Mouse (Mus musculus) stomach, embryonic 15.5 days (tissue): ENCODE data around the gene Timm22. TPM values are rescaled to one million over a fixed set of nuclear protein-coding genes. Genes with fewer than 3 reads are reported as not detected.

Experiments
- ATAC-seq: fragments of 200-750 bp; cut with Nextera tagmentation; 2 replicates; pipeline ENCODE4 v1.8.0; 2017; ENCODE audit warnings: low read depth, moderate number of reproducible peaks, moderate TSS enrichment; ENCODE audit not compliant: insufficient read depth, low FRiP score
- H3K27ac ChIP-seq: fragments of 300-500 bp; sonication (generic); 2 replicates; pipeline ENCODE4 v1.5.1; 2015; ENCODE audit warnings: mild to moderate bottlenecking, inconsistent platforms
- H3K27me3 ChIP-seq: fragments of 300-500 bp; sonication (generic); replicated peaks from 2 replicates; pipeline ENCODE4 v1.6.1; 2015; ENCODE audit warnings: inconsistent platforms
- H3K36me3 ChIP-seq: fragments of 300-500 bp; sonication (generic); 2 replicates; pipeline ENCODE4 v1.6.1; 2015; ENCODE audit warnings: inconsistent platforms
- H3K4me1 ChIP-seq: fragments of 300-500 bp; sonication (generic); 2 replicates; pipeline ENCODE4 v1.6.1; 2015; ENCODE audit warnings: inconsistent platforms
- H3K4me2 ChIP-seq: fragments of 300-500 bp; sonication (generic); 2 replicates; pipeline ENCODE4 v1.6.1; 2015; ENCODE audit warnings: mild to moderate bottlenecking, inconsistent platforms
- H3K4me3 ChIP-seq: fragments of 300-500 bp; sonication (generic); replicated peaks from 2 replicates; pipeline ENCODE4 v1.5.1; 2015; ENCODE audit warnings: inconsistent platforms
- H3K9ac ChIP-seq: fragments of 300-500 bp; sonication (generic); 2 replicates; pipeline ENCODE4 v1.6.1; 2015; ENCODE audit warnings: inconsistent platforms
- H3K9me3 ChIP-seq: fragments of 300-500 bp; sonication (generic); 2 replicates; pipeline ENCODE4 v1.6.1; 2016; ENCODE audit warnings: inconsistent platforms
- WGBS: fragments of 180-500 bp; shearing (Covaris S2); methylation state at CpG from one replicate; pipeline ENCODE4 v1.1.7; 2015; 5-methylcytosine and 5-hydroxymethylcytosine counted together
- polyA plus RNA-seq: library from polyadenylated mRNA; unstranded; fragments of >200 nt; fragmentation: Nextera tagmentation; extraction: Ambion mirVana; gene quantifications from 2 replicates; pipeline ENCODE4 v1.2.1, GENCODE M21; 2015

Timm22 gene
- polyA plus RNA-seq, result 92.5 and 96.5 TPM in 2 replicates

DNA sequence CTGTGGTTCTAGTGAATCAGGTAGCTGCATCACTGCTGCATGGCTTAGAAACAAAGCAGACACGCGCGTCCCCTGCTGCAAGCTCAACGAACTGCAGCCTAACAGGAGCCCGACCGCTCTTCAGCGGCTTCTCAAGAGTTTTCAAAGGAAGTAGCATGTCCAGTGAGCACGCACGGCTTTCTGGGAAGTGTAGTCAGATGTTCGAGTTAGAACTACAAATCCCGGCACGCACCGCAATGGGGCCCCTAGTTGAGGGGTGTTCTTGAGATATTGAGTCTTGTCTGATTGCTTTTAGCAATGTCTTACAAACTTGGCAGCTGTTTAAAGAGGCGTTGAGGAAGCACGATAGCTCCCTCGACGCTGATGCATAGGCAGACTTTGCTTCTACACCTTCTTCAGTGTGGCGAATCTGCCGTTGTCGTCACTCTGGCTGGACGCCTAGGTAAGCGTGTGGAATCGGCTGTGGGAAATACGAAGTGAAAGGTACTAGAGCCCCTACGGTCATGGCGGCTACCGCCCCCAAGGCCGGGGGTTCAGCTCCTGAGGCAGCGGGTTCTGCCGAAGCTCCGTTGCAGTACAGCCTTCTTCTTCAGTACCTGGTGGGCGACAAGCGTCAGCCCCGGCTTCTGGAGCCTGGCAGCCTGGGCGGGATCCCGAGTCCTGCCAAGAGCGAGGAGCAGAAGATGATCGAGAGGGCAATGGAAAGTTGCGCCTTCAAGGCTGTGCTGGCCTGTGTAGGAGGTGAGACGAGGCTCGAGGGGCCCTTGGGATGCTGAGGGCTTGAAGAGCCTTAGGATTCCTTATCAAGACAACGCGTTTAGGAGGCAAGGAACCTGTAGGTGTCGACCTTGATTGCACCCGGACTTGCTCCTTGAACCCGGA, at the start of gene Timm22:
TSS of gene Timm22 (plus strand) at position 251 of the 882 bp plus-strand sequence.
- Histone ChIP-seq H3K9me3 (no peaks in the 10 kb centered on the region), H3K4me2 (peak within 1 kb of the TSS; percentile 73), H3K36me3 (0 out of 2 replicates have a peak, but pooled peaks cover 4% of the 10 kb centered on the region), H3K4me1 (0 out of 2 replicates have a peak, but pooled peaks cover 10% of the 10 kb centered on the region), H3K27ac (peak within 1 kb of the TSS; percentile 91), H3K27me3 (no peaks in the 10 kb centered on the region), H3K4me3 (peak within 1 kb of the TSS; percentile 69), H3K9ac (peak within 1 kb of the TSS; percentile 76)
- WGBS, result under 1% methylated on average over 46 of the region's 46 CpGs
- ATAC-seq, result peak; percentile 96

DNA sequence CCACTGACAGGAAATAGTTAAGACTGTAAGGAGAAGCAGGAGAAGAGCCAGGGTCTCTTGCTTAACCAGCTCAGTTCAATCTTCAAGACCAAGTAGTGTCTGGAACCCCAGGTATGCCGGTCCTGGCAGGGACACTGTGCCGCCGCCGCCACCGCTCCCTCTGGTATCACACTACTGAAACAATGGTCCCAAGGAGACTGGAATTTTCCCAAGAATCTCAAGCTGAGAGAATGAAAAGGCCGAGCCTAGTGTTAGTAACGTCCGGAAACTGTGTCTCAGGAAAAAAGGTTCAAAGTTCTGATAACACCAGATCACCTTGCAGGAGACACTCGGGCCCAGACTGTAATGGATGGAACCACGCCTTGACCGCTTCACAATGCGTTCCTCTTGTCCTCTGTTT, 49.3 kb upstream of the Timm22 start:
- H3K9ac ChIP-seq, result no peak overlapping the region
- H3K4me1 ChIP-seq, result peaks cover 29% of the 10 kb centered on the region
- no peak for ATAC-seq
- H3K9me3 ChIP-seq, result no peaks in the 10 kb centered on the region
- 73% methylated on average over 12 of the region's 12 CpGs for WGBS
- no peak overlapping the region for H3K4me3 ChIP-seq
- H3K4me2 ChIP-seq, result no peak overlapping the region
- H3K36me3 ChIP-seq, result no peaks in the 10 kb centered on the region
- no peaks in the 10 kb centered on the region for H3K27me3 ChIP-seq
- H3K27ac ChIP-seq, result no peak overlapping the region

DNA sequence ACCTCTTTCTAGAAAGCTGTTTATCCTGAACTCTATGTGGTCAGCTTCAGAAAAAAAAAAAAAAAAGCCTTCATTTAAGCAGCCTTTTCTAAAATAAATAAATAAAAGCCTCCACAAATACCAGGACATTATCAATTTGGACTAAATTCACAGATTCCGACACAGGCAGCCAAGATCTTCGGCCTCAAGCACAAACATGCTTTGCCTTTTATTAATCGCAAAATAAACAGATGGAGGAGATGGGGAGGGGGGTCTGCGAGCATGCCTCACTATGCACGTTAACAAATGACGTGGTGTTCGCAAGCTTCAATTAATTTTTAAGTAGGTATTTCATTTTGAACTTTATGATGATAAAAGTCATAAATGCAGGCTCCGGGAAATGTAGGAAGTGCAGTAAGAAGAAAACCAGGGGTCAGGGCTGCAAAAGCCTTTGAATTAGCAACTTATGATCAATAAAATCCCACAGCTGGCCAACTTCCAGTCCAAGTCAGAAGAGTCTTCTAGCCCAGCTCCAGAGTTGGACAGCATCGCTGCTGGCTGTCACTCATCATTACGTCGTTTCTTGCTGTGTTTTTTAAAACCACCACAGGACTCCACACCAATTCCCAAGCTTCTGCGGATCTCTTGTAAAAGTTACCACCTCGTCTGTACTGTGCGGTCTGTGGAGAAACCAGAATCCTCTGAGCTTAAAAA, 48.0 kb upstream of the Timm22 start:
- no peak overlapping the region for H3K4me2 ChIP-seq
- no peak overlapping the region for H3K9ac ChIP-seq
- no peaks in the 10 kb centered on the region for H3K9me3 ChIP-seq
- H3K27me3 ChIP-seq, result no peaks in the 10 kb centered on the region
- peak overlapping the region; percentile 14 for H3K27ac ChIP-seq
- no peak for ATAC-seq
- WGBS, result 30% methylated on average over 14 of the region's 14 CpGs
- no peak overlapping the region for H3K4me3 ChIP-seq
- H3K4me1 ChIP-seq, result peaks cover 35% of the 10 kb centered on the region
- H3K36me3 ChIP-seq, result no peaks in the 10 kb centered on the region

DNA sequence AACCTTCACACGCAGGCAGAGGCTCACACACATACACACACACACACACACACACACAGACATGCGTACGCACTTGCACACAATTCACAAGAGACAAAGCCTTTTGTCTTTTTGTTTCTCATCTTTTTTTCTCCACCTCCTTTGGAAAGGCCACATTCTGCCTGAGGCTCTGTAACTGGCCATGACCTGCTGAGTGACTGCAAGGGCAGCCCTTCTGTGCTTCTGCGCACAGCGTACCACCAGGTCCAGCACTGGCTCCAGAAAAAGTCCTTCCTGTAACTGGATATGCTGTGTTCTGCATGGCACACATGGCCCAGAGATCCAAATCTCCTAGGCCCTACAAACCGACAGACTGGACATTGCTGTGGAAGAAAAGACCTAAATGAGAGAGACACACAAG, 46.5 kb upstream of the Timm22 start:
- no peaks in the 10 kb centered on the region for H3K27me3 ChIP-seq
- no peaks in the 10 kb centered on the region for H3K36me3 ChIP-seq
- H3K4me1 ChIP-seq, result peaks cover 38% of the 10 kb centered on the region
- WGBS, result 87% methylated on average over 6 of the region's 6 CpGs
- no peaks in the 10 kb centered on the region for H3K9me3 ChIP-seq
- H3K4me2 ChIP-seq, result no peak overlapping the region
- ATAC-seq, result no peak
- no peak overlapping the region for H3K9ac ChIP-seq
- no peak overlapping the region for H3K4me3 ChIP-seq
- H3K27ac ChIP-seq, result no peak overlapping the region

DNA sequence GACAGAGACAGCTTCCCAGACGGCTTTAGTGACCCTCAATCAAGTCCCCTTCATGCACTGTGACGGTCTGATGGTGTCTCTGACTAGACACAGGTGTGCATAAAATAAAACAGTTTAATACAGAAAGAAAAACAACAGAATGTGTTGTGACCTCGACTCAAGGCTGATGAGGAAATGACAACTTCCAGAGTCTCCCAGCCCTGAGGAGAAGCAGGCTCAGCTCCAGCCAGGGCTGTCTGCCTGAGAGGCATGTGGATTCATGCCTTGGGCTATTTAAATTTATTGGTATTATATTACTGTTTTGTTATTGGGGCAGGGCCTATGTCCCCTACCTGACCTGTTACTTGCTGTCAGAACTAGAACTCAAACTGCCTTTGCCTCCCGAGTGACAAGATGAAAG, 45.3 kb upstream of the Timm22 start:
- Histone ChIP-seq H3K4me1 (peaks cover 36% of the 10 kb centered on the region), H3K4me3 (no peak overlapping the region), H3K9ac (no peak overlapping the region), H3K27me3 (no peaks in the 10 kb centered on the region), H3K36me3 (no peaks in the 10 kb centered on the region), H3K27ac (no peak overlapping the region), H3K9me3 (no peaks in the 10 kb centered on the region), H3K4me2 (no peak overlapping the region)
- WGBS, result 54% methylated on average over 4 of the region's 4 CpGs
- no peak for ATAC-seq

DNA sequence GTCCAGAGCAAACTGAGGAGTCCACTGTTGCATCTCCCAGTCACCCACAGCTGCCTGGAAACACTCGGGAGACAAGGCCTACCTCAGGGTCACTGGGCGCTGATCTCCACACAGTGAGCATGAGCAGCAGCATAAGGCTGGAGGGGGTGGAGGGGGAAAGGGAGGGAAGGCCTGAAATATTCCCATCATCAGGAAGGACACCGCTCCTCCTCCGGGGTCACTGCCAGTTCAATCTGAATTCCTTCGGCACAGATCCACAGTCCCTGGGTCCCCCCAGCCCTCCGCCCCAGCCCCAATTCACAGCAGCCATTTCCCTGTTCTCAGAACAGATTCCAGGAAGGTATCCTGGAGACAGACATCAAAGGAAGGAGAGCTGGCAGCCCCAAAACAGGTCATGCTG, 43.6 kb upstream of the Timm22 start:
- Histone ChIP-seq H3K4me2 (no peak overlapping the region), H3K36me3 (no peaks in the 10 kb centered on the region), H3K4me3 (no peak overlapping the region), H3K4me1 (peaks cover 25% of the 10 kb centered on the region), H3K9me3 (no peaks in the 10 kb centered on the region), H3K9ac (no peak overlapping the region), H3K27ac (peak overlapping the region; percentile 33), H3K27me3 (no peaks in the 10 kb centered on the region)
- WGBS, result 28% methylated on average over 6 of the region's 6 CpGs
- ATAC-seq, result 0 out of 2 replicates have a peak, but pooled peaks have one; percentile 45

DNA sequence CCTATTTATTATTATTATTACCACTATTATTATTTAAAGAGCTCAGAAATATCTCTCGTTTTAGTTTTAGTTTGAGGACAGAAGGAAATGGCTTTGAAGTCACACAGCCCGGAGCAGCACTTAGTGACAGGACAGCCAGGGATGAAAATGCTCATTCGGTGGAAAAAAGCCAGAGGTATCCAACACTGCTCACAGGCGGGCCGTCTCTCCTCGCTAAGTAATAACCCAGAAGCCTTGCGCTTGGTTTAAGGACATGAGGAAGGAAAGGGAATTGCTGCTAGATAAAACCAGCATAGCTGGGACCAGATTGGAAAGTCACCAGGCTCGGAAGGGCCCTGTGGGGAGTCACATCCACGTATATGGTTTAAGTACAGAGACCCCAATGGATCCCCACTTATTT, 43.1 kb upstream of the Timm22 start:
- ATAC-seq, result no peak
- H3K9me3 ChIP-seq, result no peaks in the 10 kb centered on the region
- H3K9ac ChIP-seq, result no peak overlapping the region
- no peaks in the 10 kb centered on the region for H3K27me3 ChIP-seq
- 32% methylated on average over 9 of the region's 9 CpGs for WGBS
- no peak overlapping the region for H3K4me3 ChIP-seq
- peak overlapping the region; percentile 33 for H3K27ac ChIP-seq
- H3K4me1 ChIP-seq, result peaks cover 22% of the 10 kb centered on the region
- H3K36me3 ChIP-seq, result no peaks in the 10 kb centered on the region
- no peak overlapping the region for H3K4me2 ChIP-seq

DNA sequence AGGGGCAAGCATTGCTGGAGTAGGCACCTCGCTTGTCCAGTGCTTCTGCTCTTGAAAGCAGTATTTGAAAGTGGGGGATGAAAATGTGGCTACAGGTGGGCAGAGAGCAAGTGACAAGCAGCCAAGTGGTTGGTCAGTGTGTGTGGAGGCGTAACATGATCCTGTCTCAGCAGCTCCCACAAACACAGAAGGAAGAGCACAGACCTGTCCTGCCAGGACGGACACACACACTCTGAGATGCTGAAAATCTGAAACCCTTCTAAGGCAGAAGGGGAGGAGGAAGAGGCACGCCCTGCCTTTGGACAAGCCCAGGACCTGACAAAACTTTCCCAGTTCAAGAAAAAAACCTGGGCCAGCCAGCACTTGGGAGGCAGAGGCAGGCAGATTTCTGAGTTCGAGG, 42.7 kb upstream of the Timm22 start:
- ATAC-seq, result no peak
- no peaks in the 10 kb centered on the region for H3K36me3 ChIP-seq

DNA sequence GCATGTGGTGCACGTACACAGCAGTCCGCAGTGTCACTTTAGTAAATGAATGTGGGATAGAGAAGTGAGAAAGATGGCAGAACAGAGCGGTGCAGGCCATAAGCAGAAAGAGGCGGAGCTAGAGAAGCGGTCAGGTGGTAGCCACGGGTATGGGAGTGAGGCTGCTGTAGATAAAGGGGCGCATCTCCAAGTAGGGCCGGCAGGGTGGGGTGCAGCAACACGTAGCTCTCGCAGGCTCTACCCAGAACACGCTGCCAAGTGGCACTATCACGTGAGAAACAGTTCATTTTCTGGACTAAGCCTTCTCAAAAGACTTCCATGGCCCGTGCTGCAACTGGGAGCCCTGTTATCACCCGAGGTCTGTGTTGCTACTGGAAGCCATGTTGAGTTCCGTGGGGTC, 40.0 kb upstream of the Timm22 start:
- Histone ChIP-seq H3K27ac (peak overlapping the region; percentile 26; the same call in 1 of the 2 replicates), H3K4me3 (no peak overlapping the region), H3K9me3 (no peaks in the 10 kb centered on the region), H3K4me2 (no peak overlapping the region), H3K9ac (no peak overlapping the region), H3K36me3 (no peaks in the 10 kb centered on the region), H3K4me1 (peaks cover 25% of the 10 kb centered on the region), H3K27me3 (no peaks in the 10 kb centered on the region)
- WGBS, result 82% methylated on average over 15 of the region's 15 CpGs
- no peak for ATAC-seq

More for the DNA sequence above, 42.7 kb upstream of the Timm22 start:
- no peak overlapping the region for H3K9ac ChIP-seq
- no peak overlapping the region for H3K4me2 ChIP-seq
- H3K27me3 ChIP-seq, result no peaks in the 10 kb centered on the region
- no peak overlapping the region for H3K4me3 ChIP-seq
- H3K9me3 ChIP-seq, result no peaks in the 10 kb centered on the region
- peaks cover 20% of the 10 kb centered on the region for H3K4me1 ChIP-seq
- 68% methylated on average over 5 of the region's 5 CpGs for WGBS
- H3K27ac ChIP-seq, result peak overlapping the region; percentile 33; the same call in 1 of the 2 replicates

DNA sequence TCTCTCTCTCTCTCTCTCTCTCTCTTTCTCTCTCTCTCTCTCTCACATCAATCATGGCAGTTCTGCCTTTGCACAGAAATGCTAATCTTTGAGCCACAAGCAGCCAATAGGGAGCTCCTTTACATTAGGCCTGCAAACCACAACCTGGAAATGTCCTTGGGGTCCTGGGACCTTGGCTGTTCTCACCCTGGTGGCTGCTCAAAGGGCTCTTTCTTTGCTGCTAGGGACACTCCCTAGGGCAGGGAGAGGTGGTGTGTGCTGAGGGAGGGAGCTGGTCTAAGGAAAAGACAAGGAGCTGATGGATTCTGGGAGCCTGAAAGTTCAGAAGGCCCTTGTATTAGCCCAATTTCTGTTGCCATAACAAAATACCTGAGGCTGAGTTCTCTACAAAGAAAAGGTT, 36.3 kb upstream of the Timm22 start:
- Histone ChIP-seq H3K9me3 (no peaks in the 10 kb centered on the region), H3K4me2 (no peak overlapping the region), H3K27ac (no peak overlapping the region), H3K4me3 (no peak overlapping the region), H3K27me3 (no peaks in the 10 kb centered on the region), H3K4me1 (peaks cover 36% of the 10 kb centered on the region), H3K9ac (no peak overlapping the region), H3K36me3 (no peaks in the 10 kb centered on the region)
- no peak for ATAC-seq

DNA sequence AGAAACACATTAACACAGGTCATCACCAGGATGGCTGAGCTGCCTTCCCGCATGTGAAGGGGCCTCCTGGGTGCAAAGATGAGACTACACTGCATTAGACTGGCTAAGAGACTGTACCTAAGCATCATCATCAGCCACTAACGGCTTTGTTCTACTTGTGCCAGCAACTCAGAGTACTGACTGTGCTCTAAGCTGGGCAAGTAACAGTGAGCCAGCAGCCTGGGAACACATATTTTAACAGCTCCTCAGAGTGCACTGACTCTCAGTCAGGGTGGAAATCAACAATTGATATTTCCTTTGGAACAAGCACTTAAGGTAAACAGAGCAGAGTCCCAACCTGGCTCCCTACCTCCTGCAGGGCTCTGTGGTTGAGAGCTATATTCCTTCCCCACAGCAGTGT, 34.6 kb upstream of the Timm22 start:
- H3K27ac ChIP-seq, result peak overlapping the region; percentile 71
- no peak overlapping the region for H3K4me2 ChIP-seq
- 47% methylated on average over 2 of the region's 2 CpGs for WGBS
- ATAC-seq, result no peak
- no peaks in the 10 kb centered on the region for H3K27me3 ChIP-seq
- no peaks in the 10 kb centered on the region for H3K9me3 ChIP-seq
- peaks cover 41% of the 10 kb centered on the region for H3K4me1 ChIP-seq
- no peak overlapping the region for H3K4me3 ChIP-seq
- no peaks in the 10 kb centered on the region for H3K36me3 ChIP-seq
- H3K9ac ChIP-seq, result no peak overlapping the region

DNA sequence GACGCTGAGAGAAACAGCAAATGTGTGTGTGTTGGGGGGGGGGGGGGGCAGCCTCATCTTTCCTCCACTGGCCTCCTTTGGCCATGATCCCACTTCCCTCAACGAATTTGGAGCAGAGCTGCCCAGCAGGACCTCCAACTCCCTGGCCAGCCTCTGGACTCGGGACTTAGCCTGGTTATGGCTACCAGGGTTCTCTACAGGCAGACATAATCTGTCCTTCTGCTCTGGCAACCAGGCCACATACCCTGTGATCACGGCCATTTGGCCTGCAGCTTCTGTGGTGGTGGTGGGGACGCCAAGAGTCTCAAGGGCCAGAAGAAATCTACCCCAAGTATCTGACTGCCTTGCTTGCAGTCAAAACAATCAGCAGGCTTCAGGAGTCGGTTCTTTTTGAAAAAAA, 34.2 kb upstream of the Timm22 start:
- no peaks in the 10 kb centered on the region for H3K36me3 ChIP-seq
- no peak overlapping the region for H3K4me3 ChIP-seq
- peaks cover 41% of the 10 kb centered on the region for H3K4me1 ChIP-seq
- H3K4me2 ChIP-seq, result no peak overlapping the region
- H3K27me3 ChIP-seq, result no peaks in the 10 kb centered on the region
- WGBS, result 34% methylated on average over 6 of the region's 6 CpGs
- peak overlapping the region; percentile 71 for H3K27ac ChIP-seq
- ATAC-seq, result no peak
- no peak overlapping the region for H3K9ac ChIP-seq
- no peaks in the 10 kb centered on the region for H3K9me3 ChIP-seq
